Mouse (Mus musculus) neural tube, embryonic 15.5 days (tissue): ENCODE measurements at regions not wholly inside any gene's neighbourhood (a gene's known extent, or its start where the extent isn't known, plus 50 kb on each side); places are given as distances from the start of the nearest gene placed in this dataset.

Experiments
- ATAC-seq: fragments of 200-750 bp; cut with Nextera tagmentation; 2 replicates; pipeline ENCODE4 v1.8.0; 2017; ENCODE audit warnings: mild to moderate bottlenecking, moderate TSS enrichment, moderate library complexity; ENCODE audit not compliant: low FRiP score
- H3K27ac ChIP-seq: fragments of 300-500 bp; sonication (generic); replicated peaks from 2 replicates; pipeline ENCODE4 v1.5.1; 2015; ENCODE audit warnings: mild to moderate bottlenecking, inconsistent platforms
- H3K27me3 ChIP-seq: fragments of 300-500 bp; sonication (generic); replicated peaks from 2 replicates; pipeline ENCODE4 v1.6.1; 2015; ENCODE audit warnings: inconsistent platforms
- H3K36me3 ChIP-seq: fragments of 300-500 bp; sonication (generic); 2 replicates; pipeline ENCODE4 v1.6.1; 2015; ENCODE audit warnings: inconsistent platforms
- H3K4me1 ChIP-seq: fragments of 300-500 bp; sonication (generic); 2 replicates; pipeline ENCODE4 v1.6.1; 2015; ENCODE audit warnings: inconsistent platforms
- H3K4me2 ChIP-seq: fragments of 300-500 bp; sonication (generic); 2 replicates; pipeline ENCODE4 v1.6.1; 2015; ENCODE audit warnings: inconsistent platforms, mild to moderate bottlenecking, moderate library complexity
- H3K4me3 ChIP-seq: fragments of 300-500 bp; sonication (generic); replicated peaks from 2 replicates; pipeline ENCODE4 v1.5.1; 2015; ENCODE audit warnings: mild to moderate bottlenecking, inconsistent platforms
- H3K9ac ChIP-seq: fragments of 300-500 bp; sonication (generic); replicated peaks from 2 replicates; pipeline ENCODE4 v1.6.1; 2015; ENCODE audit warnings: mild to moderate bottlenecking, inconsistent platforms
- H3K9me3 ChIP-seq: fragments of 300-500 bp; sonication (generic); replicated peaks from 2 replicates; pipeline ENCODE4 v1.6.1; 2016; ENCODE audit warnings: inconsistent platforms
- WGBS: fragments of 180-500 bp; shearing (Covaris S2); methylation state at CpG from one replicate; pipeline ENCODE4 v1.1.7; 2015; ENCODE audit warnings: mixed read lengths; 5-methylcytosine and 5-hydroxymethylcytosine counted together

- Histone ChIP-seq H3K9me3 (0 out of 2 replicates have a peak, but pooled peaks cover 3% of the 10 kb centered on the region), H3K27ac (no peak overlapping the region), H3K9ac (no peak overlapping the region), H3K4me1 (no peaks in the 10 kb centered on the region), H3K36me3 (no peaks in the 10 kb centered on the region), H3K27me3 (no peaks in the 10 kb centered on the region), H3K4me2 (no peak overlapping the region), H3K4me3 (no peak overlapping the region)
- no peak for ATAC-seq
- 87% methylated on average over 10 of the region's 10 CpGs for WGBS
Observed at GRCm38 (mm10) chr17:14478938-14479505, 199.7 kb downstream of the Smoc2 start.

- Histone ChIP-seq H3K4me3 (no peak overlapping the region), H3K27ac (no peak overlapping the region), H3K4me2 (no peak overlapping the region), H3K36me3 (no peaks in the 10 kb centered on the region), H3K9me3 (no peaks in the 10 kb centered on the region), H3K27me3 (no peaks in the 10 kb centered on the region), H3K4me1 (no peaks in the 10 kb centered on the region), H3K9ac (no peak overlapping the region)
- 0 out of 2 replicates have a peak, but pooled peaks have one; percentile 23 for ATAC-seq
- 85% methylated on average over 12 of the region's 12 CpGs for WGBS
Observed at GRCm38 (mm10) chr17:14476707-14477106, 197.4 kb downstream of the Smoc2 start.

DNA sequence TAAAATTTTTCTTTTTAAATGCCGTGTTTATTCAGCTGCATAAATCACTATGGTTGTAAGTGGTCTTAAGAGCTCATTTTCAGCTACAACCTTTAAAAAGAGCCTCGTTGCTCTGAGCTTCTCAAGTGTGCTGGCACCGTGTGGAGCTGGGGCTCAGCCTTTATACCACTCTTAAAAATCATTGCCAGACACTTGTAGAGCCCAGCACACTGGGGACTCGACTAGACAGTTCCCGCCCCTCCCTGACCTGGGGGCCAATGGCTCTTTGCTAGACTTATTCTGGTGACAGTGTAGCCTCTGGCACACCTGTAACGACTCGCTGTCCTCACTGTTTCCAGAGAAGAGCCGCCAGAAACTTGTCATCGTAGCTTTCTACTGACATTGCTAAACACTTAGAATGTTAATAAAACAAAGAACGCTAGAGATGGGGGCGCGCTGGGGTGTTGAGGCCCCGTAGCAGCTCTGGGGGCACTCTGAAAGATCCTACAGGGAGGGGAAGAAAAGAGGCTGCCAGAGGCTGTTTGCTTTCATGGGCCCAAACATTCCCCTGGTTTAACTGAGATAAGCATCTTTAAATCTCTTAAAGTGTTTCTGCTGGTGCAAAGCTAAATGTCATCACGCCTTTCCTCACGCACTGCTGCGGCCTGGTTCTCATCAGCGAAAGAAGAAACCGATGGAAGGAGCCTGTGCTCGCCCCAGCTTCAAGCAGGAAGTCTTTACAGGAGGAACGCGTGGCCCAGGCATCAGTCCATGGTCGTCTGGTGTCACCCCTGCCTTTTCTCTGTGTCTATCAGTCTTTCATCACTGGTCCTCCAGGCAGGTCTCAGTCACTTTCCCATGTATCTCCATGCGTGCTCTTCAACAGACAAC lies 196.7 kb downstream of the Smoc2 start:
- no peak overlapping the region for H3K9ac ChIP-seq
- no peaks in the 10 kb centered on the region for H3K4me1 ChIP-seq
- H3K9me3 ChIP-seq: no peaks in the 10 kb centered on the region
- 59% methylated on average over 23 of the region's 23 CpGs for WGBS
- ATAC-seq: no peak
- no peaks in the 10 kb centered on the region for H3K36me3 ChIP-seq
- H3K27me3 ChIP-seq: no peaks in the 10 kb centered on the region
- H3K4me2 ChIP-seq: no peak overlapping the region
- no peak overlapping the region for H3K27ac ChIP-seq
- H3K4me3 ChIP-seq: no peak overlapping the region

GRCm38 (mm10) chr17:14475277-14475676 lies 196.0 kb downstream of the Smoc2 start:
- Histone ChIP-seq H3K9ac (no peak overlapping the region), H3K36me3 (no peaks in the 10 kb centered on the region), H3K27me3 (no peaks in the 10 kb centered on the region), H3K9me3 (no peaks in the 10 kb centered on the region), H3K4me2 (no peak overlapping the region), H3K4me1 (no peaks in the 10 kb centered on the region), H3K4me3 (no peak overlapping the region), H3K27ac (no peak overlapping the region)
- 23% methylated on average over 4 of the region's 4 CpGs for whole genome bisulfite sequencing
- ATAC-seq: no peak

DNA sequence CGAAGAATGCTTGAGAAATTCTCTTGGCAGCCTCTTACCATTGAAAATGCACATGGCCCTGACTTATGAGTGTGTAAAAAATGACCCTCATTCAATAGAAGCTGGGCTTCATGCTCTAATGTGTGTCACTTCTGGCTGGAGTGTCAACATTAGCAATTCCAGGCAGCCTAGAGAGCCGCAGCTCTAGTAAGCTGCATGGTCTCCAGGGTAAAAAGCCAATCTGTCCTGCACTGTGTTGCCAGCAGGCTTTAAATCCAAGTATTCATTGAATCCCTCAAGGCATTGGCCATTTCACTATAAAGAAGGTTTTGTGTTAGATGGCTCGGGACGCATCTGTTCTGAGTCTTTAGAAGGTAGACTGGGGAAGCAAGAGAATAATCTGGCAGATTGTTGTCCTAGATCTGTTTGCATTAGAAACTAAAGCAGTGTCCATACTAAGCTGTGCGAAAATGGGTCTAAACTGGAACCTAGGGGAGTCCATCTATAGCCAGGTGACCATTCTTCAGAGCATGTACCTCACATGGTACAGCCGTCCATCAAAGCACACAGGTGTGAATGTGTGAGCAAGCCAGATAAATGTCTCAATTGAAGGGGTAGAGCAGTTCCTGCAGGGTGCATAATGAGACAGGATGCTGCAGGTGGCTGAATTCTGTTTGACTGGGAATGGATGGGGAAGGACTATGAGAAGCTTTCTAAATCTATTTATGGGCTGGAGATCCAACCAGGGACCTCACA lies 189.6 kb downstream of the Smoc2 start:
- no peaks in the 10 kb centered on the region for H3K27me3 ChIP-seq
- ATAC-seq: peak; percentile 67; the same call in 1 of the 2 replicates
- no peaks in the 10 kb centered on the region for H3K36me3 ChIP-seq
- H3K27ac ChIP-seq: 0 out of 2 replicates have a peak overlapping the region, but pooled peaks have one; percentile 46
- H3K4me3 ChIP-seq: no peak overlapping the region
- peaks cover 20% of the 10 kb centered on the region for H3K4me1 ChIP-seq
- H3K9me3 ChIP-seq: no peaks in the 10 kb centered on the region
- WGBS: 33% methylated on average over 6 of the region's 6 CpGs
- H3K4me2 ChIP-seq: no peak overlapping the region
- no peak overlapping the region for H3K9ac ChIP-seq

DNA sequence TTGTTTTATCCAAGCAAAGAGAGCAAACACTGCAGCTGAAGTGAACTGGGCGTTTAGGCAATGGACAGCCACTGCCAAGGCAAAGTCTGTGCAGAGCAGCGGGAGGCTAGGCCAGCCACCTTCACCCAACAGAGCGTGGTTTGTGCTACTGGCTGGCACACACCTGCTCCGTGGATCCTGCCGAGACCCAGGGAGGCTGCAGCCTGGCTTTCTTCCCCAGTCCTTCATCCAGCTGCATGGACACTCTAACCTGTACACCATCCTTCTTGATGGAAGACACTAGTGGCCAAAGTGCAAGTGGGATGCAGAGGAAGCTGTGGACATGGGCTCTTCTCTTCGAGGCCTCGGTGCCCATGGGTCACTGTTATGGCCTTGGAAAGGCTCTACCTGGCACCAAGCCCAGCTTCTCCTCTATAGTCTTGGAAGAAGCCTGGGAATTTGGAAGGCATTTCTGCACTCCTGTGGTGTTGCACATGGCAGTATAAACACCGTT lies 176.0 kb downstream of the Smoc2 start:
- 55% methylated on average over 8 of the region's 8 CpGs for WGBS
- H3K36me3 ChIP-seq: no peaks in the 10 kb centered on the region
- peaks cover 9% of the 10 kb centered on the region; the same call in 1 of the 2 replicates for H3K4me1 ChIP-seq
- ATAC-seq: peak; percentile 24; the same call in 1 of the 2 replicates
- no peak overlapping the region for H3K27ac ChIP-seq
- H3K27me3 ChIP-seq: no peaks in the 10 kb centered on the region
- H3K4me3 ChIP-seq: no peak overlapping the region
- H3K9ac ChIP-seq: no peak overlapping the region
- H3K9me3 ChIP-seq: no peaks in the 10 kb centered on the region
- H3K4me2 ChIP-seq: no peak overlapping the region
